Mouse (Mus musculus) adrenal gland, adult (tissue): Measurements from ENCODE around the gene Bpifb4.
A peak's percentile ranks its signal among the peaks of the same experiment; 100 is the strongest.

Source experiments
- DNase-seq, 2 experiments: peaks; one replicate each; pipeline ENCODE4 v3.0.0; 2022 to 2023; ENCODE audit warnings: low spot score in 1 of 2; ENCODE audit not compliant: inconsistent age in 2 of 2

Gene Bpifb4

DNA sequence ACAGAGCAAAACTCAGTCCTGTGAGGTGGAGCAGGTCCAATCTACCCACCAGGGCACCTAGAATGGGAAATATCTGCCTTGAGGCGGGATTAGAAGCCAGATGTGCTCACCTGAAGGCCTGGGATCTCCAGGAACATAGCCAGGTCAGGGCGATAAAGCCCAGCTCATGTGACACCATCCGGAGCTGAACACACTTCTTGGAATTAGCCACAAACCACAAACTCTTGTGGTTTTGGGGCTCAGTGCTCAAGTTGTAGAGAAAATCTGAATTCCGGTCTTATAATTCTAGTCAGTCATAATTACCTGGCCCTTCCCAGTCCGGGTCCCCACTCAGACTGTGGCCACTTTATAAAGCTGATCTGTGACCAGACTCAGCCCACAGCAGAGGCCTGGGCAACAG lies at the start of gene Bpifb4:
Gene Bpifb4 (plus strand): TSS at position 370 of the 400 bp plus-strand sequence.
- DNase-seq: no peak

DNA sequence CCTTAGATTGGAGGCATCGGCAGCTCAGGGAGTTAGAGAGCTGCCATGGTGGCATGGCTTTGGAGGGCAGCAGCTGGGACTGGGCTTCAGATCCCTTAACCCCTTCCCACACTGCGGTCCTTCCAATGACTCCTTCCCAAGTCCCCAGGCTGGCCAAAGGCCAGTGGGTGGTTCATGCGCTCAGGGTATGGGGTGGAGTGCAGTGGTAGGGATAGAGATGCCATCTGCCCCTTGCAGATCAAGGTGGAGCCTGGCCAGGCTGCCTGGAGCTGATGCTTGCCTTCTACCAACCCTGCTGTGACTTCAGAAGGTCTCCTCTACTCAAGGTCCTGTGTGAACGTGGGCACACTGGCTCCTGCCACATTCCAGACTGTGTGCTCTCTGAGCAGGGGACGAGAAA lies 38.9 kb upstream of the Bpifb4 start:
- no peak for DNase-seq

DNA sequence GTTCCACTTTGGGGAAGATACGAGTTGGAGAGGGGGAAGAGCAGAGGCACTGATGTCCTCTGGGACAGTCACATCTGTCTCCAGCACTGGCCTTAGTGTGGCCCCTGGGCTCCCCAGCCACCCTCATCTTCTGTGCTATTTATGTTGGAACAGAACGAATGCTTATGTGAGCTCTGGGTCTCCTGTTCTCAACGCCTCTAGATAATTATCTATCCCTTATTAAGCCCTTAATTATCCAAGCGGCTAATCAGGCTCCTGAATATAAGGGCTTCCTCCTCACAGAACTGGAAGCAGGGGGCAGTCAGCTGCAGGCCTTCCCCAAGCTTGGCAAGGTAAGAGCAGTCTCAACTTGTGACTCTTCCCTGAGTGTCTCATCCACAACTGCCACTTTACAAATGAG lies 37.9 kb upstream of the Bpifb4 start, which contains the start of gene Bpifb6:
Gene Bpifb6 (plus strand): TSS at position 301 of the 400 bp plus-strand sequence.
- no peak for DNase-seq

DNA sequence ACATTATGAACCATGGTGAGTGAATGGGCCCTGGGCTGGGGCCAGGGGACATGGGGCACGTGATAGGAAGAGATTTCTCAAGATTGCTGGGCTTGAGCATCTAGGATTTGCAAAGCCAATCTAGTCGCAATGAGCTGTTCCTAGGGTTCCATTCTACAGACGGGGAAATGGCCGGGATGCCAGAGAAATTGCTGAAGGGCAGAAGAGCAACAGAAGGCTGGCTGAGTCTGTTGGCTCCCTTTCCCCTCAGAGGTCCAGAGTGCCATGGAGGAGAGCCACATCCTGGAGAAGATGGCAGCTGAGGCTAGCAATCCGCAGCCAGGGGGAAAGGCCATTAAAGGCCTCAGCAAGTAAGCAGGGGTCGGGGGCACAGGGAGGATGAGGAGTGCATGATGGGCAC lies 35.3 kb upstream of the Bpifb4 start:
- no peak for DNase-seq

DNA sequence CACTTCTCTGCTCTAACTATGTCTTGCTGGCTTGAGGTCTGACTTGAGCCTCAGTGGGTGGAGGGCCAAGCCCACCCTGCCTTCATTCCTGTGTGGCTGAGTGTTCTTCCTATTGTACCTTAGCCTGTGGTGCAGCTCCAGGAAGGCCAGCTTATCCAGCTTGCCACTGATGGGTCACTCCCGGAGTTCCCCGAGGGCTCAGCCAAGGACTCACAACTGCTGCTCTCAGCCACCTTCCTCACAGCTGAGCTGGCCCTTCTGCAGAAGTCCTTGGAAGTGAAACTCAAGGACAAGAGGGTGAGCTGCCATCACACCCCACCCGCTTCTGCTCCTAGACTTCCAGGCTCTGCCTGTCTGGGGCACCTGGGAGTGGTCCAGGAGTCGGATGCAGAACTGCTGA lies 31.4 kb upstream of the Bpifb4 start:
- peak; percentile 81 to 89 for DNase-seq

DNA sequence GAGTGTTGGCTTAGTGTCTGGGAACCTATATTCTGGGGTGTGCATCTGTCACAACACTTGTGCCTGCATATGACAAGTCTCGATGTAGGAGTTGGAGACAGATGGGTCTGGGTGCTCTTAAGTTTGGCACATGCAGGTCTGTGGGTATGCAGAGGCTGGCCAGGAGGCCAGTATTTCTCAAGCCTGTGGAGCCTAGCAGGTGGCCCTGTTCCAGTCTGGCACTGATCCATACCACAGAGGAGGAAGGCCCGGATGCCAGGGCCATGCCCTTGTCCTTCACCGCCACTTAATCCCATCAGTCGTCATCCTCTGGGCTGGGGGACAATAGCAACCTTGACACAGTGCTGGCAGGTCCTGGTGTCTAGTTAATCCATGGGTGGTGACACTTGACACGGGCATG lies 23.9 kb upstream of the Bpifb4 start:
- DNase-seq: peak; percentile 88 to 96

DNA sequence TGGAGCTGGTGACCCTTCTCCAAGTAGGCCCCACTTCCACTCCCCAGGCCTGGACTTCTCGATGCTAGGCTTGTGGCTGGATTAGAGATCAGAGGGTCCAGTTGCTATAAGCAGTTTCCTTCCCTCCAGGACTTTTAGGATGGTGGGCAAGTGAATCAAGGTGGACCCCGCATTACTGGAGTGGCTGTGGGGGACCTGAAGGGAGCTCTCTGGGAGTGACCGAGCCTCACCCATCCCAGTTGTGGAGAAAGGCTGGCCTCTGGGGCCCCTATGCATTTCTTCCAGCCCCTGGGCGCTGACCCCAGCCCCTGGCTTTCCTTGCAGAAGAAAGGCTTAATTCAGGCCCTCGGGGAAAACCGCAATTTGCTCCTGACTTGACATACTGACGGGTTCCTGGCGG lies 20.1 kb upstream of the Bpifb4 start, which contains the start of gene Bpifb3:
Gene Bpifb3 (plus strand): TSS at position 301 of the 400 bp plus-strand sequence.
- no peak for DNase-seq

DNA sequence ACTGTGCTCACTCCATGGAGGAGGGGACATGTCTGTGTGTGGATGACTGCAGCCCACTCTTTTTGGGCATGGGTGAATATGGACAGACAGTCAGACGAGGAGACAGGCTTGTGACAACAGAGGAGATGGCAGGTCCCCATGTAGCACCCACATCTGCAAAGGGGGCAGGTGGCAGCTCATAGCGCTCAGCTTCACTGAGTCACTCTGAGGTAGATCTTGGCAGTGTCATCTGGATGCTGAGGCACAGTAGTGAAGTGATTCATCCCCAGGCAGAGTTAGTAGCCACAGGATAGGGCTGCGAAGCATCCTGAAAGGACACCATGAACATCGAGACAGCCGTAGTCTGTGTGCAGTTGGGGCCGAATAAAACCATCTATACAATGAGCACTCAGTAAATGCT lies 16.8 kb upstream of the Bpifb4 start:
- no peak for DNase-seq

DNA sequence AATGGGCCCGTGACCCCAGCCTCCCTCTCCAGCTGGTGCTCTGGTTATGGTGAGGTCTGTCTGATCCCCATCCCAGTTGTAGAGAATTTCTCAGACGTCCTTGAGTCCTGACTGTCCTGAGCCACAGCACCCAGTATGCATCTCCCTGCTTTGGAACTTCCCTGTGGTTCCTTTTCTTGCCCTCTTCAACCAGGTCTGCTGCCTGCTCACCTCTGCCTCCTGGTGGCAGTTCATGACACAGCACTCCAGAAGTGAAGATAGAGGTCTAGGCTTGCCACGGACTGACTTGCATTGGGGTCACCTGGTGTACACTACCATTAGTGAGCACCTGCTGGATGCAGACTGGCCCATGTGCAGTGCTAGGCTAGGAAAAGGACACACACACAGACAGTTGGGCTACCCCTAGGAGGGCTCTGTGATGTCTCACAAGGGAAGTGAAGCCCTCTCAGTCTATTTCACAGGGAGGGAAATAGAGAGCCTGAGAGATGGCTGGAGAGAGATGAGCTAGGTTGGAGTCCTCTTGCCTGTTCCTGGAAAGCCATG lies 8.1 kb upstream of the Bpifb4 start:
- DNase-seq: peak; percentile 60 to 89

DNA sequence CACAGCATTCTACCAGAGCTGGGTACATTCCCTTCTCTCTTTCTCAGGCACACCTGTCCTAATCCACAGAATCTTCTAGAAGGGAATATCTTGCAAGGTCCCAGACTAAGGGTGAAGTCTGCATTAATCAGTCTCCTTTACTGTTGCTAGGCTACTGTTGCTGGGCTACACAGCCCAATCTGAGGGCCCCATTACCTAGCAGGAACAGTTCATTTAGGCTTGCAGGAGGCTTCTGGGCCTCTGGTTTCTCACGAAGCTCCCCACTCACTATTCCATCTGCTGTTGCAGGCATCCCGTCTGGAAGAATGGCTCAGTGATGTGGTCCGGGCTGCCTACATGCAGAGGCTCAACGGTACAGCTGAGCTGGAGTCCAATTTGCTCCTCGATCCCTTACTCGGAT lies 6.9 kb upstream of the Bpifb4 start:
- no peak for DNase-seq

DNA sequence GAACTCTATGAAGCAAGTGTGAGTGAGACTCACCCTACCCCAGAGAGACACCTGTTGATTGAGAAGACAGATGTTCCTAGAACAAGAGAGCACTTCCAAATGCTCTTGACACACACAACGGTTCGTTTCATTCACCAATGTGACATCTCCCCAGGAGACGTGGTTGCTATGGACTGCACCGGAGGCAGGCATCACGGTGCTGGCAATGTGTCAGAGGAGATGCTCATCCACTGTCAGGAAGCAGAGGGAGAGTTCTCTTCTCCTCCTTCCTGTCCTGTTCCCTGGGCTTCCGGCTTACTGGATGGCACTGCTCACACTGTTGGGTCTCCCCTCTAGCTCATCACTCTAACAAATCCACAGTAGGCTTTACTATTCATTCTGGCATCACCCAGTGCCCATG lies 4.7 kb upstream of the Bpifb4 start:
- DNase-seq: no peak

DNA sequence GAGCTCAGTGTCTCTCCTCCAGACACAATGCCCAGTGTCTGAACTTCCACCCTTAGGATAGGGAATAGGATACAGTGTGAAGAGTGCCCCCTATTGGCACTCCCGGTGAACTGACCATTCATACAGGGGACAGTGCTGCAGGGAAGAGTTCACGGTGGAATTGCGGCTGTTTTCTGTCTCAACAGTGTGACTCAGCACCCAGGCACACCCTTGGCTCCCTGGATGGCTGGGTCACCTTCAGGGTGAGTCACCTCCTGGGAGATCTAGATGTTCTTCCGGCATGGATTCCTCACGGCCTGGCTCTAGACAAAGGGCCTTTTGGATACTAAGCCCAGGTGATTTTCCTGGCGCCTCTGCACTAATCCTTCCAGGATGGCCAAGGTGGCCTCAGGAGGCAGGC lies 2.7 kb upstream of the Bpifb4 start:
- DNase-seq: peak; percentile 50 to 78

DNA sequence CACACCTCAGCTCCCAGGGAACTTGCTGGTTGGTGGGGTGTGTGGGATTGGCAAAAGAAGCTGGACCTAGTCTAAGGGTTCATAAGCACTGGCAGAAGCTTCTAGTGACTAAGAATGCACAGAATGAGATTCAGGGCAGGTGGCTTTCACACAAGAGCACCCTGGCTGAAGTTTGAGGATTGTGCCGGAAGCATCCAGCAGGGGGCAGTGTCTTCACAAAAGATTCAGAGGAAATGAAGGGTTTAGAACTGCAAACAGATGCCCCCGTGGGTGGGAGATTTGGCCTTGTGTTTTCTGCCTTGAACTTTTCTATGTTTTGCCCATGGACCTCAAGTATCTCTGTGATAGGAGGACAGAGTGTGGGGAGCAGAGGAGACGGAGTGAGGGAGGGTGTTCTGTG lies 5.5 kb downstream of the Bpifb4 start:
- DNase-seq: peak; percentile 32 to 86

DNA sequence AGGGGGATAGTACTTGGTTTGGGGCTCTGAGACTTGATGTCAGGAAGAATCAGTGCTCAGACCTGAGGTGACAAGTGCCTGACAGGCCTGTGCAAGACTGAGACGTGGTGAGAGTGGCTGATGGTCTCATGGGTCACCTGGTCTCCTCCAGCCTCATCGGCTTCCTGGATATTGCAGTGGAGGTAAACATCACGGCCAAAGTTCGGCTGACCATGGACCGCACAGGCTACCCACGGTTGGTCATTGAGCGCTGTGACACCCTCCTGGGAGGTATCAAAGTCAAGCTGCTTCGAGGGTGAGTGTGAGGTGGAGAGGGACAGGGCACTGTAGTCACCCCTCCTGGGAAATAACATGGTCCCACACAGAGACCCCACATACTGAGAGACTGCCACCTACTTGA lies 6.6 kb downstream of the Bpifb4 start:
- no peak for DNase-seq

DNA sequence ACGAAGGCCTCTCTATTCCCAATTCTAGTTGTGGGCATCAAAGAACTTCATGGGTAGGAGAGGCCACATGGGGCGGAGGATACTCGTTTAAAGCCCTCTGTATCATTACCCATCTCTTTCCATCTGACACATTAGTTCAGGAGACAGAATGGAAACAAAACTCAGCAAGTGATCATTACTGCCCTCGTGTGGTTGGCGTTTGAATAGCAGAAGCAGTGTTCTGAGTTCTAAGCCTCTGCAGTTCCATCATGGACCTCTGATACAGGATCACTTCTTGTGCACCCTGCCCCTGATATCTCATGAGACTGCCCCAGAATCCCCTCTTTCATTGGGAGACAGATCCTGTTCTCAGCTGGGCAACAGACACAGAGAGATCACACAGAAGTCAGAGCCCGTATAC lies 14.9 kb downstream of the Bpifb4 start:
- peak; percentile 58 to 88 for DNase-seq

DNA sequence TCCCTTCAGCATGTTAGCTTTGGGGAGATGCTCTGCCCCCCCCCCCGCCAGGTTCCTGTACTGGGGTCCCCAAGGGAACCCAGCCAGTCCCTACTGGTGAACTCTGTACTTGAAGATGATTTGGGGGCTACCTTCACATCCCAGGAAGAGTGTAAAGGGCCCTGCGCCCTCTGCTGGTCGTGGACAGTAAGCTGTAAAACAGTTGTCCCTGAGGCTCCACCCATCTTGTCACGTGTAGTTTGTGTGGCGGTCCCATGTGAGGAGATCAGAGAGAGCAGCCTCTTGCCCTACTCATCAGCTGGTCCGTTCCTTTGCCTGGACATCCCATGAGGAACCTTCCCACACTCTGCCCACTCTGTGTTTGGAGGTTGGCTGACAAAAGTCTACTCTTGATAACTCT lies 15.8 kb downstream of the Bpifb4 start:
- DNase-seq: peak; percentile 42 to 75

DNA sequence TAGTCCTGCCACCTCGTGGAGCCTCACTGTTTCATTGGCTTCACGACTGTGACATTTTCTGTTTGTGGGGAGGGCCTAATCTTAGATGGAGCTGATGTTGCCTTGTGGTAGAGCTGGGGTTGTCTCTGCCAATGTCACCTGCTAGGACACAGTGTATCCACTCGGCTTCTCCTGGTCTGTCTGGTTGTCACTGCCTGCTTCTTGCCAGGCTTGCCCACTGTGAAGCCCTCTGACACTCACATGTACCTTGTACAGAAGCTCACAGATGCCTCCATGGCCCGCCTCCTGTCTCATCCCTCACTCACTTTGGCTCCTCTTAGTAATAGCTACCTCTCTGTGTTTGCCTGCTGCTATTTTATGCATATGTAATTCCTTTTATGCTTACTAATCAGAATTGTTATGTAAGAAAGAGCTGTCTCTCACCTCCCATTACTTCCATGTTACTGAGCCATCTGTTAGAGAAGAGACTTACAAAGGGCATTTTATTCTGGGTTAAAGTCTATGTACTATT lies 24.9 kb downstream of the Bpifb4 start:
- DNase-seq: no peak

DNA sequence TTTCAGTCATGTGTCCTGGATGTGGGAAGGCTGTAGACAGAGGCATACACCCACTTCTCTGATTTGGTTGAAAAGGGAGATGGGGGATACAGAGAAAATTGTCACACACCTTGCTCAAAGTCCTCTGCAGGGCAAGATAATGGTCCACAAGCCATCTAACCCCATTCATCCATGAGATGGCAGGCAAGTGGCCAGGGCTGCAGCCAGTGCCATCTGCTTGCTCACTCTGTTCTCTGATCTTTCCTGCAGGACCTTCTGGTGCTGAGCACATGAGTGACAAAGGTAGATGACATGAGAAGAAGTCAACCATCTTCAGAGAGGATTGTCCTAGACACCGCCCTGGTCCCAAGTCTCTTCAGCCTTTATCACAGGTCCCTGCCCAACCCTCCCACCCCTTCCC lies 25.3 kb downstream of the Bpifb4 start:
- no peak for DNase-seq

DNA sequence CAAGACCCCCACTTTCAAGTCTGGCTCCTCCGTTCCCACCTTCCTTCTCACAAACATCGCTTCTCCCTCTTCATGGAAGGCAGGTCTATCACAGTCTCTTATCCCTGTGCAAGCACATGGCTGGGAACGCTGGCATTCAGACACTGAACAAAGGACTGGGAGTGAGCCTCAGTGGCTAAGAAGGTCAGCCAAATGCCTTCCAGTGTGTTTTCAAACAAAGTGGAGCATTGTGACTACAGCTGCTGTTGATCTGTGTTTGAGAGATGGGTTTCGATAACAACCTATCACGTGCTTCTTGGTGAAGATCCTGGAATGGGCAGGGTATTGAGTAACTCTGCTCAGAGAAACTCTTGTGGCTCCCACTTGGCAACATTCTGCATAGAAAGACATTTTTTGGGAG lies 32.2 kb downstream of the Bpifb4 start:
- DNase-seq: no peak

DNA sequence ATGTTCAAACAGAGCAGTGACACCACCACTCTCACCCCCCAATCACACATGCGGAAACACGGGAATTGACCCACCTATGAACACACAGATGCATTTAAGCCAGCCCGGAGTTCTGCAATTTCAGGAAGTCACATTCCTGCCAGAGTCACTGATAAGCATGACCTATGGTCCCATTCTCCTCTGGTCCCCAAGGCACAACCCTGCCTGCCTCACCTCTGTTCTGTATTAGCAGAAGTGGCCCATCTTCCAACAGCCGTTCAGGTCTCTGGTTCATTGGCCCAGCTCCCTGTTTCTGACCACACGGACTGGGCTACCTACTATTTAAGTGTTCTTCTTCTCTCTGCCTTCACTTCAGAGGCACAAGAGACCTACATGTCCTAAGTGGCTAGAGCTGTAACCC lies 36.6 kb downstream of the Bpifb4 start, which contains the start of gene Bpifa6:
Gene Bpifa6 (plus strand): TSS at position 364 of the 400 bp plus-strand sequence.
- DNase-seq: no peak

DNA sequence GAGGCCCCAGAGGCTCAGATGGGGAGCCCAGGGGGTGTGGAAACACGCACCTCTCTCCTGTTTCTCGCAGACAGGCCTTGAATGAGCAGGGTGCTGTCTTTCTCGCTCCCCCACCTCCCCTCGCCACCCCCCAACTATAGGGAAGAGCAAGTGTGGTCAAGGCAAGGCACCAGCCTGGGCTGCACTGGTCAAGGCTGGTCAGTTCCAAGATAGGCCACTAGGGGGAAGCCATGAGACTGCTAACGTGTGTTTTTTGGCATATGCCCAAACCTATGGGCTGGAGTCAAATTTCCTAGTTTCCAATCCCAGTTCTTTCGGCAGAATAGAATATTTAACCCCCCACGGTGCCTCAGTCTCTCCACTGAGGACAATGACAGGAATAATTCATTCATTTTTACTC lies 57.8 kb downstream of the Bpifb4 start:
- peak; percentile 71 to 95 for DNase-seq

DNA sequence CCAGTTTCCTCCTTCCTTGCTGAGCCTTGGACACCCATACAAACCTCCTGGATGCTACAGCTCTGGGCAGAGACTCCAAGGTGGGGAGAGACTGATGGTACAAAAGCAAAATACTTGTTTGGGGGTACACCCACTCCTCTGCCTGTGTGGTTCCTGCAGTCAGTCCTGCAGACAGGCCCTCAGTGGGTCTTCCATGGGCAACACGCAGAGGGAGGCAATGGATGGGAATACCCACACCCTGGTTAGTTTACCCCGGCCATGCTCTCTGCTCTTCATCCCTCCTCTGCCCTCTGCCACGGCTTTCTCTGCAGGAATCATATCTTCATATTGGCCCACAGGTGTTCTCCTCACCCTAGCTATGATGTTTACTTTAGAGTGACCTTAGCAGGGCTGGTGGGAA lies 62.5 kb downstream of the Bpifb4 start:
- DNase-seq: peak in 1 of 2 experiments; percentile 25

DNA sequence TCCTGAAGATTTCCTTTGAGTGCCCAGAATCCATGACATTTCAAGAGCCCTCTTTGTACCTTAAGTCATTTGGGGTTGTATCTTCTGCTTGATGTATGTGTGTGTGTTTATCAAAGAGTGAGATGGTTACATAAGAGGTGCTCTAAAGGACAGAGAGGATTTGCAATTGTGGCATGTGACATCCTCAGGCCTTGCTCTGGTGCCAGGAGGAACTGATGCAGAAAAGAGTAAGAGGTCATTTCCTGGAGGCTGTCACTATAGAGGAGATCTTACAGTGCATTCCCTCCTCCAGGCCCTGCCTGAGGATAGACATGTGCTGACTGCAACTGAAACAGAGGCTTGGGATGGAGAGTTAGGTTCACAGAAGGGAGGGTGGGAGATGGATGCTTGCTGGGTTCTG lies 63.0 kb downstream of the Bpifb4 start:
- DNase-seq: peak in 1 of 2 experiments; percentile 66
